Mouse (Mus musculus): ENCODE data around the gene Nav1.

Gene Nav1

GRCm38 (mm10) chr1:135481656-135482055 lies 125.4 kb downstream of the Nav1 start:
- no peak for DNase-seq

DNA sequence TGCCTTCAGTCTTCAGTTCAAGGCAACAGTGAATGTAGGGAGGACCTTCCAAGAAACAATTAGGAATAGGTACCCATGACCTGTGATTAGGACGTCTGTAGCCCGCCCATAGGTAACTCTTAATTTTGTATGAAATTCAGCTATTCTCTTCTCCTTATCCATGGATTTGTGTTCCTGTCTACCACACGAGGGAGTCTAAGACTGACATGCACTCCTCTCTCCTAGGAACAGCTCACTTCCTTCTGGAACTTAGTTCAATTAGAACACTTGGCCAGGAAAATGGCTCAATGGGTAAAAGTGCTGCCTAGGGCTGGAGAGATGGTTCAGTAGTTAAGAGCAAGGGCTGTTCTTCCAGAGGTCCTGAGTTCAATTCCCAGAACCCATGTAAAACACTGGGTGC lies 126.3 kb downstream of the Nav1 start:
- DNase-seq, result no peak

GRCm38 (mm10) chr1:135475571-135475895 lies 131.6 kb downstream of the Nav1 start:
- no peak for DNase-seq

GRCm38 (mm10) chr1:135474861-135475570 lies 132.1 kb downstream of the Nav1 start:
- DNase-seq, result peak in 1 of 2 experiments; percentile 6

GRCm38 (mm10) chr1:135472536-135472935 lies 134.6 kb downstream of the Nav1 start:
- no peak for DNase-seq

GRCm38 (mm10) chr1:135471742-135472141 lies 135.4 kb downstream of the Nav1 start:
- no peak for DNase-seq

DNA sequence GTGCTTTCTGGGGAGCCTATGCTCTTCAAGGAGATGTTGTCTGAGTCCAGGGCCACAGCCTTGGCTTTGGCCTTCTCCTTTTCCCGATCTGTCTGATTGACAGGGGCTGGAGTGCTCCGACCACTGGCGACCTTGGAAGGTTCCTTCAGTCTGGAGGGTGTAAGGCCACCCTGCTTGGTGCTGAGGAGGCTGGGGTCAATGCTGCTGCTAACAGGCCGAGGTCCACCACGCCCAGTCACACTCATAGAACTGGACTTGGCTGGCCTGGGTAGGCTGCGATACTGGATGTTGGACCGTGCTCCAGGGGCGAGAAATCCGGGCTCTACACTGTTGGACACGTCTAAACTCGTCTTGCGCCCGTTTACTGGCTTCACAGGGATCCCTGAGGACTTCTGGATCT lies 136.5 kb downstream of the Nav1 start:
- no peak for DNase-seq

- DNase-seq, result no peak
Observed at GRCm38 (mm10) chr1:135467462-135467861, 139.6 kb downstream of the Nav1 start.

DNA sequence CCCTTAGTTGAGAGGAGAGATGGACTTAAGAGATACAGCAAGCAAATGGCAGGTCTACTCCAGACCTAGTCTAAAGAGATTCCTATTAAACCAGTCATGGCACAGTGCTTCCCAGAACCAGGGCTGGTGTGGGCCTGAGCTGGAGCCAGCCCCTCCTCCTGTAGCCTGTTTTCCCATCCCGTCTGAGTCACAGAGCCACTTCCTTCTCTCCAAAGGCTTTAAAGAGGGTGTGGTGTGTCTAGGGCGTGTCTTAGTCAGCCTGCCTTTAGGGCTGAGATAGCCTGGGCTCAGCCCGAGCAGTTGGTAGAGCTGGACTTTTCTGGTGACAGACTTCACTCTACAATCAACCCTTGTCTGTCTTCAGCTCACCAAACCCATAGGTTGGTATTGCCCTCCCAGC lies 140.2 kb downstream of the Nav1 start:
- no peak for DNase-seq

GRCm38 (mm10) chr1:135465734-135466133 lies 141.4 kb downstream of the Nav1 start:
- no peak for DNase-seq

GRCm38 (mm10) chr1:135462736-135463135 lies 144.4 kb downstream of the Nav1 start:
- no peak for DNase-seq

- peak; percentile 49 to 61 for DNase-seq
Observed at GRCm38 (mm10) chr1:135462304-135462703, 144.8 kb downstream of the Nav1 start.

DNA sequence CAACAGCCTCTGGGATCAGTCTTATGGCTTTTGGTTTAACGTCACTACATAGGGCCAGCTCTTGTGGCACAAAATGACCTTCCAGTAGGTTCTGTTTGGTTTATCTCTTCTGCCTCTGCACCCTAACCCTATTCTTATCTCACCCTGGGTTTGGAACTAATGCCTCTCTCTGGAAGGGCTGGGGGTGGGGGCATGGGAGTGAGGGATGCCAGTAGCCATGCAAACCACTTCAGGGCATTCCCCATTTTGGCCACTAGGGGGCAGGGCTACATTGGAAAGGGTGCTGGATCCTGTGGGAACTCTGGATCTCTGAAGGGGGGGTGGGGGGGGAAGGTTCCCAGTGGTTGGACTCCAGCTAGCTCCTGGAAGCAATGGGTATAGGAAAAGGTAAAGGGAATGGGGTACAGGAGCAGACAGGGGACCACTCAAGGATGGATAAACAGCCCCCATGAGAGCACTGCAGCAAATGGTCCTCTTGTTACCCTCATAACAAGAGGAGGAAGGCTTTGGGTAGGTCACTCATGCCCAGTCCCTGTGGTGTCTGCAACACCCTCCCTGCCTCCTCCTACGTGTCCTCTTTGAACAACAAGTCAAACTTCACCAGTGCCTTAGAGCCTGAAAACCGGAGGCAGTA lies 145.9 kb downstream of the Nav1 start:
- peak; percentile 71 to 83 for DNase-seq

DNA sequence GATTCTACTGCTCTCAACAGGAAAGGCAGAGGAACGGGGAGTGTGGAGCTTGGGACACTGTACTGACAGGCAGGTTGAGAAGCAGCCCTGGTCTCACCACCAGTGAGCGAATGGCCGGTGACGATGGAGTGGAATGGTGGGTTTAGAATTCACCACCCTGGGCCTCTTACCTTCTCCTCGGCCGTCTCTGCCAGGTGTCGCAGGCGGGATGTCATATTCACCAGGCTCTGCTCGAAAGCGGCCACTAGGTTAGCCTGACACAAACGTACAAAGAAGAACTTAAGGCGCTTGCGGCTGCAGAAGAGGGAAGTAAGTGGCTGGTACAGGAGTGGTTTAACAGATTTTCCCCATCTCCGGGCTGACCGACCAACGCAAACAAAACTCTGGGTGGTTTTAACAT lies 146.6 kb downstream of the Nav1 start:
- no peak for DNase-seq

DNA sequence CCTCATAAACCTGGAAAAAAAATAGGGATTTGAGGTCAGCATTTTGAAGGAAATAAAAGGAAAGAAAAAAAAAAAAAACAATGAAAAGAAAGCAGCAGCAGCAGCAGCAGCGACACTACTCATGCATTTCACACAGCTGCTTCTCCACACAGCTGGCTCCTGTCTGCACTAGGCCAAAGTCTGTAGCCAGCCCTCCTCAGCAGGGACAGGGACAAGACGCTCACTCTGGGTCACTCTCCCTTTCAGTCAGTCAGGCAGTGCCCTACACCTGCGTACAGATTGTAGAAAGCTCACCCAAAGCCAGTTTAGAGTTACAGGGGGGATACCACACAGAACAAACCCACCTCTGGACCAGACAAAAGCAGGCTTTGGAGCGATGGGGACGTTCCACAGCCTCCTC lies 149.2 kb downstream of the Nav1 start:
- no peak for DNase-seq

DNA sequence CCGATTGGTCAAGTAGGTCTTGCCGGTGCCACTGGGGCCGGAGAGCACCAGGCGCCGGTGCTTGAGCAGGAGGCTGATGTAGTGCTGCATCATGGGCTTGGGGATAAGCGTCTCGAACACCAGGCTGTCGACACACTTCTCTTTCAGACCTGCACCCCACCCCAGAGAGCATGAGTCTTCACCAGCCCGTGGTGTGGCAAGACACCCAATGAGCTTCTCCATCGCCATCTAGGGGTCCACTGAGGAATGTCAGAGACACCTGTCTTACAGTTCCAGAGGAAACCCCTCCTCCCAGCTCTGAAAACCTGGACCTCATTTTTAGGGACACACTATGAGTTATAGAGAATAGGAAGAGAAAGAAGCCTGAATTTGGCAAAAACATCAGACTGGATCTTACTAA lies 154.8 kb downstream of the Nav1 start:
- peak; percentile 53 to 62 for DNase-seq

GRCm38 (mm10) chr1:135451419-135451818 lies 155.7 kb downstream of the Nav1 start:
- no peak for DNase-seq

- DNase-seq, result no peak
Observed at GRCm38 (mm10) chr1:135449876-135450275, 157.2 kb downstream of the Nav1 start.

GRCm38 (mm10) chr1:135448940-135449339 lies 158.2 kb downstream of the Nav1 start:
- DNase-seq, result no peak

GRCm38 (mm10) chr1:135443506-135443905 lies 163.6 kb downstream of the Nav1 start:
- DNase-seq, result no peak

DNA sequence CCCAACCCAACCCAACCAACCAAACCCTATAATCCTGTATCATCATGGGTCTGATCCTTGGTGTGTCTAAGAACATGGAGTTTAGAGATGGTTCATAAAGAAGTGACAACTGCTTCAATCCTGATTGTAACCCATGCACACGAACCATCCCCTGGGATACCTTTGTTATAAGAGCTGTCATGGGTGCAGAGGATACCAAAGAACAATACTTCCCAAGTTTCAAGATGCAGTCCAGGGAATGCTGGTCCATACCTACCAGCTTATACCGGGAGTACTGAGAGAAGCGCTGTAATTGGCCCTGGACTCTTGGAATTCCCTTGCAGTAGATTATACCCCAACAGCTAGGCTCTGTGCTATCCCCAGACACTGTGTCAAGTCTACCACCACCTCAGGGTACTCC lies 165.2 kb downstream of the Nav1 start:
- DNase-seq, result no peak

- no peak for DNase-seq
Observed at GRCm38 (mm10) chr1:135440986-135441385, 166.1 kb downstream of the Nav1 start.

DNA sequence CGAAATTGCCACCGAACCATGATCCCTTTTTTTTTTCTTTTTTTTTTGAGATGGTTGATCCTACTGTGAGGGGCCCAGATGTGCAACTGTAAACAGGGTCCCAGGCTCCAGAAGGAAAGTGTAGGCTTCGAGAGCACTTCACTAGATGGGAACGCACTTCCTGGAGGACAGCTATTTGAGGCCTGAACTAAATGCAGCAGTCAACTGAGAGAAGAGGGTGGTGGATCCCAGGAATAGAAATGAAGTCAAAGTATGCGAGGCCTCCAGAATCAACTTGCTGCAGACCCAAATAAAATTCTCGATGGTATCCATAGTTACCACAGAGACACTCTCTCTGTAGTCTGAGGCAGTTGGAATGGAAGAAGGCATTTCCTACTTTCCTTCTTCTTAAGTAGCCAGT lies 168.3 kb downstream of the Nav1 start:
- DNase-seq, result no peak

- no peak for DNase-seq
Observed at GRCm38 (mm10) chr1:135435823-135436222, 171.3 kb downstream of the Nav1 start.

- DNase-seq, result no peak
Observed at GRCm38 (mm10) chr1:135430669-135431017, 176.5 kb downstream of the Nav1 start.

Measured in kidney, postnatal 25 days (tissue).